Mouse (Mus musculus) limb, embryonic 14.5 days (tissue): ENCODE data around the gene Atpaf2. TPM values are rescaled to one million over a fixed set of nuclear protein-coding genes. Genes with fewer than 3 reads are reported as not detected.

Experiments
- ATAC-seq: fragments of 200-750 bp; cut with Nextera tagmentation; 2 replicates; pipeline ENCODE4 v1.8.0; 2017; ENCODE audit warnings: low read depth, moderate number of reproducible peaks, moderate TSS enrichment; ENCODE audit not compliant: low FRiP score
- DNase-seq: peaks from one replicate; pipeline ENCODE4 v3.0.0-alpha.2; 2015; ENCODE audit warnings: low spot score
- H3K27ac ChIP-seq: fragments of 300-500 bp; sonication (generic); replicated peaks from 2 replicates; pipeline ENCODE4 v1.5.1; 2014; ENCODE audit warnings: low read depth, mild to moderate bottlenecking, low read length, moderate library complexity, mixed read lengths
- H3K27me3 ChIP-seq: fragments of 300-500 bp; sonication (generic); 2 replicates; pipeline ENCODE4 v1.6.1; 2014; ENCODE audit warnings: low read length, mixed read lengths; ENCODE audit not compliant: control insufficient read depth, insufficient read depth
- H3K36me3 ChIP-seq: fragments of 300-500 bp; sonication (generic); 2 replicates; pipeline ENCODE4 v1.6.1; 2014; ENCODE audit warnings: mild to moderate bottlenecking, low read length, moderate library complexity, mixed read lengths; ENCODE audit not compliant: control insufficient read depth, insufficient read depth
- H3K4me1 ChIP-seq: fragments of 300-500 bp; sonication (generic); 2 replicates; pipeline ENCODE4 v1.6.1; 2014; ENCODE audit warnings: antibody characterized with exemption, low read length, mixed read lengths; ENCODE audit not compliant: control insufficient read depth, insufficient read depth
- H3K4me2 ChIP-seq: fragments of 300-500 bp; sonication (generic); replicated peaks from 2 replicates; pipeline ENCODE4 v1.6.1; 2014; ENCODE audit warnings: low read depth, mild to moderate bottlenecking, low read length, moderate library complexity; ENCODE audit not compliant: severe bottlenecking
- H3K4me3 ChIP-seq: fragments of 300-500 bp; sonication (generic); replicated peaks from 2 replicates; pipeline ENCODE4 v1.5.1; 2014; ENCODE audit warnings: low read length
- H3K9ac ChIP-seq: fragments of 300-500 bp; sonication (generic); 2 replicates; pipeline ENCODE4 v1.6.1; 2014; ENCODE audit warnings: mild to moderate bottlenecking, low read depth, low read length, moderate library complexity; ENCODE audit not compliant: severe bottlenecking
- H3K9me3 ChIP-seq: fragments of 300-500 bp; sonication (generic); 2 replicates; pipeline ENCODE4 v1.6.1; 2016; ENCODE audit warnings: low read length; ENCODE audit not compliant: control insufficient read depth
- POLR2A ChIP-seq: fragments of 200-500 bp; IDR thresholded peaks from 2 replicates; pipeline ENCODE4 v1.8.0; 2012; ENCODE audit warnings: inconsistent platforms, mild to moderate bottlenecking, moderate library complexity, borderline replicate concordance; ENCODE audit not compliant: insufficient read depth, insufficient read length; ENCODE audit errors: extremely low read depth
- WGBS: fragments of 180-500 bp; shearing (Covaris S2); extraction: QIAGEN DNeasy Blood & Tissue Kit; methylation state at CpG from one replicate; pipeline ENCODE4 v1.1.7; 2014; 5-methylcytosine and 5-hydroxymethylcytosine counted together
- polyA plus RNA-seq, 2 experiments: library from polyadenylated mRNA; depleted of rRNA in 1 of 2; stranded (reverse) in 1 of 2; unstranded in 1 of 2; fragments of >200 nt; fragmentation: Nextera tagmentation in 1 of 2; extraction: Ambion mirVana in 1 of 2; gene quantifications; 2 replicates each; pipeline versions ENCODE4 v1.2.1 to v1.2.3; 2012 to 2014

Gene Atpaf2
- polyA plus RNA-seq, 2 experiments, result 38.0 to 47.0 TPM

- Histone ChIP-seq H3K27me3 (no peaks in the 10 kb centered on the region), H3K27ac (no peak overlapping the region), H3K9me3 (no peaks in the 10 kb centered on the region), H3K4me1 (no peaks in the 10 kb centered on the region), H3K9ac (no peak overlapping the region), H3K4me3 (no peak overlapping the region), H3K4me2 (no peak overlapping the region), H3K36me3 (peaks cover 66% of the 10 kb centered on the region)
- ATAC-seq (no peak), DNase-seq (no peak)
- TF ChIP-seq POLR2A, result no peak
Observed at GRCm38 (mm10) chr11:60433501-60433900, 15.2 kb upstream of the Atpaf2 start.

DNA sequence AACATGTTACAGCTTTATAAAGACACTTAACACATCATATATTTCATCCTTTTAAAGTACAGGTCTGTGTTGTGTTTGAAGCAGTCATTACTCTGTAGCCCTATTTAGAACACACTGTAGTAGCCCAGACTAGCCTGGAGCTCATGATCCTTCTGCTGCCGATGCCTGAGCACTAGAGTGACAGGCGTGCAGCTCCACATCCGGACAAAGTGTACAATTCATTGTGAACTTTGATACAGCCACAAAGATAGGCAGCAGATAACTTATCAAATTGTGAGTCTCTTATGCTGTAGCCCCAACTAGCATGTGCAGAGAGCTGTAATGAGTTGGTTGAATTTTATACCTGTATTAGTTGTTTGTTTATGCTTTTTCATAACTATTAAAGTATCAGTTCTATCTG is 9.4 kb upstream of the Atpaf2 start:
- no peak for DNase-seq
- TF ChIP-seq POLR2A, result no peak
- H3K36me3 ChIP-seq, result peaks cover 45% of the 10 kb centered on the region
- ATAC-seq, result no peak
- no peak overlapping the region for H3K9ac ChIP-seq
- no peak overlapping the region for H3K4me3 ChIP-seq
- 94% methylated on average over 3 of the region's 3 CpGs for WGBS
- H3K4me2 ChIP-seq, result no peak overlapping the region
- H3K27me3 ChIP-seq, result no peaks in the 10 kb centered on the region
- H3K27ac ChIP-seq, result no peak overlapping the region
- H3K9me3 ChIP-seq, result no peaks in the 10 kb centered on the region
- H3K4me1 ChIP-seq, result no peaks in the 10 kb centered on the region

- Histone ChIP-seq H3K4me2 (no peak overlapping the region), H3K4me3 (no peak overlapping the region), H3K4me1 (no peaks in the 10 kb centered on the region), H3K27me3 (no peaks in the 10 kb centered on the region), H3K36me3 (peaks cover 37% of the 10 kb centered on the region), H3K27ac (no peak overlapping the region), H3K9ac (no peak overlapping the region), H3K9me3 (no peaks in the 10 kb centered on the region)
- DNase-seq, result no peak
- no peak for ATAC-seq
- WGBS, result 90% methylated on average over 1 of the region's 1 CpGs
- no peak for TF ChIP-seq POLR2A
Observed at GRCm38 (mm10) chr11:60426417-60426816, 8.2 kb upstream of the Atpaf2 start.

- H3K27me3 ChIP-seq, result no peaks in the 10 kb centered on the region
- DNase-seq (no peak), ATAC-seq (no peak)
- 82% methylated on average over 1 of the region's 1 CpGs for WGBS
- H3K4me2 ChIP-seq, result no peak overlapping the region
- no peak overlapping the region for H3K4me3 ChIP-seq
- peaks cover 11% of the 10 kb centered on the region for H3K4me1 ChIP-seq
- H3K27ac ChIP-seq, result no peak overlapping the region
- H3K36me3 ChIP-seq, result peaks cover 27% of the 10 kb centered on the region
- no peaks in the 10 kb centered on the region for H3K9me3 ChIP-seq
- no peak for TF ChIP-seq POLR2A
- no peak overlapping the region for H3K9ac ChIP-seq
Observed at GRCm38 (mm10) chr11:60423006-60423405, 4.7 kb upstream of the Atpaf2 start.

- ATAC-seq (no peak), DNase-seq (no peak)
- no peak overlapping the region for H3K4me2 ChIP-seq
- no peak overlapping the region for H3K9ac ChIP-seq
- peaks cover 11% of the 10 kb centered on the region for H3K4me1 ChIP-seq
- H3K4me3 ChIP-seq, result no peak overlapping the region
- WGBS, result 69% methylated on average over 5 of the region's 6 CpGs
- no peak overlapping the region for H3K27ac ChIP-seq
- no peaks in the 10 kb centered on the region for H3K27me3 ChIP-seq
- no peak for TF ChIP-seq POLR2A
- H3K36me3 ChIP-seq, result peaks cover 18% of the 10 kb centered on the region
- no peaks in the 10 kb centered on the region for H3K9me3 ChIP-seq
Observed at GRCm38 (mm10) chr11:60422046-60422668, 3.9 kb upstream of the Atpaf2 start.

GRCm38 (mm10) chr11:60418473-60418803 is 181 bp upstream of the Atpaf2 start:
- Histone ChIP-seq H3K27ac (no peak overlapping the region), H3K9ac (peak overlapping the region; percentile 94), H3K4me1 (peaks cover 15% of the 10 kb centered on the region), H3K9me3 (no peaks in the 10 kb centered on the region), H3K4me2 (peak overlapping the region; percentile 88), H3K27me3 (no peaks in the 10 kb centered on the region), H3K4me3 (peak overlapping the region; percentile 98), H3K36me3 (no peaks in the 10 kb centered on the region)
- no peak for DNase-seq
- ATAC-seq, result no peak
- WGBS, result 10% methylated on average over 6 of the region's 6 CpGs
- no peak for TF ChIP-seq POLR2A
